Mouse (Mus musculus): Measurements from ENCODE around the gene Sergef.

DNA sequence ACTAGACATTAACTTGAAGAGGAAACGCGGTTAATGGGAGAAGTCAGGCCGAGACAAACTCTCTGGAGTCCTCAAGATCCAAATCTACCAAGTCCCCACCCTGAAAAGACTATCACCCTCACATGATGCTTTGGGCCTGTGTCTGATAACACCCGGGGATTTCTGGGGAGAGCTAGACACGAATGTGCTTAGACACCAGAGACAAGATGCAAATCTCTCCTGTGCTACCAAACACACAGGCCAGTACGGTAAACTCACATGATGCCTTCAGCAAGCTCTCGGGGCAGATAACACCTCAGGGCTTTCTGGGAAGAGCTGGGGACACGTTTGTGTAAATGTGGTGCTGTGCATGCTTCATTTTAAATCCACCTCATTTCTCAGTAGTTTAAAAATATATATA lies 36.3 kb upstream of the Sergef start:
- TF ChIP-seq CTCF (IDR thresholded peaks at IDR 0.05; ENCODE audit: extremely low read depth, insufficient read length, insufficient replicate concordance, low read depth, low read length) (no peak), POLR2A (IDR thresholded peaks at IDR 0.05; ENCODE audit: low read depth, low read length) (no peak)

All from small intestine, adult 2 months (tissue).